Mouse (Mus musculus) spleen, adult 2 months (tissue): Measurements from ENCODE around the gene Lhpp.

Experiments used
- CTCF ChIP-seq: fragments of 200-500 bp; IDR thresholded peaks from 2 replicates; pipeline ENCODE4 v1.5.1; 2011; ENCODE audit warnings: mild to moderate bottlenecking, inconsistent platforms; ENCODE audit not compliant: insufficient read depth, insufficient read length, insufficient replicate concordance; ENCODE audit errors: extremely low read depth
- POLR2A ChIP-seq: fragments of 200-500 bp; IDR thresholded peaks from 2 replicates; pipeline ENCODE4 v1.6.1; 2011; ENCODE audit warnings: low read depth, low read length, inconsistent platforms

DNA sequence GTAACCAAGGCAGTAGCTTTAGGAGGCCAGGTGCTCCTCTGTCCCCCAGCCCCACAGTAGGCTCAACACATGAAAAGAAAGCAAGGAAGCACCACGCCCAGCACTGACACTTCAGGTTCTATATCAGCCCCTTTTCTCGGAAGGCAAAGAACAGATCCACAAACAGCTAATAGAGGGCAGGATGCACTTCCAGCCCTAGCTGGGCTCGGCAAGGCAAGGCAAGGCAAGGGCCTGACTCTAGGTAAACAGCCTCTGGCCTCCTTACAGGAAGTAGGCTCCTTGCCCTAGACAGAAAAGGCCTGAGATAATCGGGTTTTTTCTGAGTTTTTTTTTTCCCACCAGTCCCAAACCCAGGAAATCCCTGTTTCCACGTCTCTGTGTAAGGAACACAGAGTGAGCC, 79.3 kb downstream of the Lhpp start:
- TF ChIP-seq CTCF (no peak), POLR2A (no peak)
